Mouse (Mus musculus) megakaryocyte-erythroid progenitor cell, adult 5 weeks (primary cell): Measurements from ENCODE around the gene Mthfd2l. TPM values are rescaled to one million over a fixed set of nuclear protein-coding genes. Genes with fewer than 3 reads are reported as not detected.

ENCODE experiments used
- polyA plus RNA-seq: library from polyadenylated mRNA; stranded (reverse); fragments of >175 nt; gene quantifications from 2 replicates; pipeline ENCODE4 v1.2.3, GENCODE M21; 2012

Mthfd2l gene
- 8.3 and 12.7 TPM in 2 replicates for polyA plus RNA-seq

GRCm38 (mm10) chr5:90930971-90931851 is at the start of gene Mthfd2l:
Gene Mthfd2l, plus strand, starts transcription at chr5:90931117.

GRCm38 (mm10) chr5:90890519-90891463 is 40.1 kb upstream of the Mthfd2l start, which contains the start of gene Cxcl1:
Gene Cxcl1, plus strand, starts transcription at chr5:90891241.

DNA sequence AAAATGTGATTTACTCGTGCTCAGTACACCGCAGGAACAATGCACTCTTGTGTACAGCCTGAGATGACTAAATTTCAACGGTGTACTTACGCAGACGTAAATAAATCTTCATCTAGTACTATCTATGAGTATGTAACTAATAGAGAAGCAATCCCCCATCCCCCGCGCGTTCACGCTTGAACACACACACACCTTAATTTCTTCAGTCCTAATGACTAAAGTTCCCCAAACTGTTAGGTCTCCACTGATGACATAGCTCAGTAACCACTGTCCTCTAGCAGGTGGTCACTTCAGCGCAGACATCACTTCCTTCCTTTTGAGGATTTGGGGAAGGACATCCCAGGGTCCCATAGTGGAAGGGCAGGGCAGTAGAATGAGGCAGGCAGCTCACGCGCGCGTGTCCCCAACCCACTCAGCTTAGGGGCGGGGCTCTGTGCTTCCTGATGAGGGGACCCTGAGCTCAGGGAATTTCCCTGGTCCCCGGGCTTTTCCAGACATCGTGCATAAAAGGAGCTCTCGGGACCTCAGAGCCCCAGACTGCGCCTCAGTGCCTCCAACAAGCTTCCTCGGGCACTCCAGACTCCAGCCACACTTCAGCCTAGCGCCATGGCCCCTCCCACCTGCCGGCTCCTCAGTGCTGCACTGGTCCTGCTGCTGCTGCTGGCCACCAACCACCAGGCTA is 27.4 kb upstream of the Mthfd2l start, which contains the start of gene Cxcl2:
Cxcl2 (plus strand) TSS at position 533 of the 682 bp plus-strand sequence.

GRCm38 (mm10) chr5:91027164-91027563 is 96.2 kb downstream of the Mthfd2l start, which contains the start of gene Epgn:
Gene Epgn, plus strand, starts transcription at chr5:91027464.

Other genes with a start within 250 kb of the Mthfd2l start
- not detected in 2 replicates for gene Cxcl5, start 171.8 kb upstream of the Mthfd2l start, polyA plus RNA-seq
- gene Ppbp, start 162.6 kb upstream of the Mthfd2l start, polyA plus RNA-seq, result 0.07 and 0.12 TPM in 2 replicates
- gene Pf4, start 158.7 kb upstream of the Mthfd2l start, polyA plus RNA-seq, result 6.2 and 13.8 TPM in 2 replicates
- gene Cxcl3, start 145.0 kb upstream of the Mthfd2l start, polyA plus RNA-seq, result 1.8 and 3.7 TPM in 2 replicates
- not detected in 2 replicates for gene Cxcl15, start 136.6 kb upstream of the Mthfd2l start, polyA plus RNA-seq
- 0.39 and 1.7 TPM in 2 replicates for gene Cxcl1, start 39.9 kb upstream of the Mthfd2l start, polyA plus RNA-seq
- 175 and 222 TPM in 2 replicates for gene Cxcl2, start 27.2 kb upstream of the Mthfd2l start, polyA plus RNA-seq
- gene Epgn, start 96.3 kb downstream of the Mthfd2l start, polyA plus RNA-seq, result not detected in 2 replicates
- gene Ereg, start 143.5 kb downstream of the Mthfd2l start, polyA plus RNA-seq, result not detected in 2 replicates
- gene Areg, start 208.5 kb downstream of the Mthfd2l start, polyA plus RNA-seq, result 0.31 and 0.46 TPM in 2 replicates